Mouse (Mus musculus) bone marrow, adult 2 months (tissue): ENCODE measurements around the gene Rpl19. TPM values are rescaled to one million over a fixed set of nuclear protein-coding genes. Genes with fewer than 3 reads are reported as not detected.

Source experiments
- H3K27ac ChIP-seq: fragments of 200-500 bp; 2 replicates; pipeline ENCODE4 v1.5.1; 2012; ENCODE audit warnings: low read depth, mild to moderate bottlenecking, control low read depth, inconsistent platforms, low read length; ENCODE audit not compliant: control insufficient read depth, poor library complexity, insufficient read depth
- H3K4me1 ChIP-seq: fragments of 200-500 bp; 2 replicates; pipeline ENCODE4 v1.6.1; 2011; ENCODE audit warnings: low read length; ENCODE audit not compliant: control insufficient read depth, insufficient read depth
- H3K4me3 ChIP-seq: fragments of 200-500 bp; replicated peaks from 2 replicates; pipeline ENCODE3; 2011; ENCODE audit warnings: mild to moderate bottlenecking, low read depth, low read length, control low read depth; ENCODE audit not compliant: control insufficient read depth
- CTCF ChIP-seq: fragments of 200-500 bp; IDR thresholded peaks from 2 replicates; pipeline ENCODE4 v1.5.1; 2011; ENCODE audit warnings: low read length, control low read depth; ENCODE audit not compliant: control insufficient read depth, insufficient read depth
- POLR2A ChIP-seq: fragments of 200-500 bp; IDR thresholded peaks from 2 replicates; pipeline ENCODE4 v1.6.1; 2011; ENCODE audit warnings: low read depth, mild to moderate bottlenecking, control low read depth, low read length, borderline replicate concordance; ENCODE audit not compliant: control insufficient read depth
- WGBS: fragments of 180-500 bp; shearing (Covaris S2); methylation state at CpG from one replicate; pipeline ENCODE4 v1.1.7; 2018; 5-methylcytosine and 5-hydroxymethylcytosine counted together
- polyA plus RNA-seq: library from polyadenylated mRNA; stranded (reverse); fragments of >200 nt; gene quantifications from 2 replicates; pipeline ENCODE4 v1.2.4, GENCODE M21; 2011; ENCODE audit warnings: low replicate concordance; ENCODE audit not compliant: missing spikeins, insufficient read depth, insufficient read length

The Rpl19 gene
- polyA plus RNA-seq, 1 experiment = 1,335 TPM

DNA sequence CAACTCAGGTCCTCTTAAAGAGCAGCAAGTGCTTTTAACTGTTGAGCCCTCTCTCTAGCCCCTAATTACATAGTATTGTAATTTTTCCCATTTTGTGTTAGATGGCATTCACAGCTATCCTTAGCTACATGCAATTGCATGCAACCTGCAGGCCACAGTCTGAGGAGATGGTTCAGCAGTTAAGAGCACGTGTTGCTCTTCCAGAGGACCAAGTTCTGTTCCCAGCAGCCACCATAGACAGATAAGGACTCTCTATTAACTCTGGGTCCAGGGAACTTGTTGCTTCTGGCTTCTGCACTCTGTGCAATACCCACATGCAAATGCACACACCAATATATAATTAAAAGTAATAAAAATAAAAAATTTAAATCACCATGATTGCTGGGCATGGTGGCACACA, 29.8 kb upstream of the Rpl19 start:
- H3K27ac ChIP-seq = no peak overlapping the region; the same call in 1 of the 2 replicates
- WGBS = 51% methylated on average over 1 of the region's 1 CpGs
- TF ChIP-seq CTCF = no peak
- no peak for TF ChIP-seq POLR2A
- H3K4me1 ChIP-seq = peaks cover 9% of the 10 kb centered on the region
- no peak overlapping the region for H3K4me3 ChIP-seq

DNA sequence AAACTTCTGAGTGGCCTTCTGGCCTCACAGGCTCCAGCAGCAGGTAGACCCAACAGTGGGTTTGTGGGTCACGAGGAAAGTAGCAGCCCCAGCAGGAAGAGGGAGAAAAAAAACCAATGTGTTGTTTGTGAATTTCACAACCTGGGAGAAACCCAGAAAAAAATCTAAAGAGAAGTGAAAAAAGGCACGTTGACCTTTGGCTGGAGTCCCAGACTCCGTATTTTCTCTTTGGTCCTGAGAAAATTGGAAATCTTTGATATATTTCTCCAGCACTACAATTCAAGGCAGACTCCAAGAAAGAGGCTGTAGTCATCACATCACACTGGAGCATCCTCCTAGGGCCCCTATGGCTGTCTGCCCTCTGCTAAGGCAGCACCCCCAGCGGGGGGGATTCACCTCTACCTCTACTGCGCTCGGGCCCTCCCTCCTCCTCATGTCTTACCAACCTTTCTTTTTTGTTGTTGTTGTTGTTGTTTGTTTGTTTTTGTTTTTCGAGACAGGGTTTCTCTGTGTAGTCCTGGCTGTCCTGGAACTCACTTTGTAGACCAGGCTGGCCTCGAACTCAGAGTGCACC, 29.0 kb upstream of the Rpl19 start:
- no peak for TF ChIP-seq POLR2A
- TF ChIP-seq CTCF = no peak

DNA sequence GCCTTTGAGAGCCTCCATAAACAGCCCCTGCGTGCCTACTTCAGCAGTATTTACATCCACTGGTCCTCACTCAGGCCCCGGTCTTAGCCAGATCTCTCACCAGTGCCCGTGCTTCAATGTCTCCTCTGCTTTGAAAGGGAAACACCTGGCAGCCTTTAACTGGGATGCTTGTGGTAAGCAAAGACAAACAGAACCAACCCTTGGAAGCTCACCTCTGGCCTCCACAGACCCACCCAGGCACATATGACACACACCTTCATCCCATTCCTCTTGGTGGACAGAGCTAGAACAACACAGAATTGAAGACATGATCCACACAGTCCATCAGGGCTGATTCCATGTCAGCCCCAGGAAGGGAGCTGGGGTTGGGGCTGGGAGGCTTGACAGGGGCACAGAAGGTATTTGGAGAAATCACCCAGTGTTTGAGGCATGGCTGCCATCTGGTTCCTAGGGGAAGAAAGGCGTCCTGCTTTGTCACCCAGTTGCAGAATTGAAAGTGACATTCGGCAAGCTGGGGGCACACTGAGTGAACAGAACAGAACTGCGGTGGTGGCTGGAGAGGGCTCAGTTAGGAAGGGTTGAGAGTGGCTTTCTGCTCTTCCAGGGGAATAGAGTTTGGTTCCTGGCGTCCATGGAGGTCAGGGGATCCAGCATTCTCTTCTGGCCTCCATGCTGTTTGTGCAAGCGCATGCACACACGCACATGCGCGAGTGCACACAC, 28.3 kb upstream of the Rpl19 start:
- TF ChIP-seq POLR2A (no peak), CTCF (no peak)
- H3K27ac ChIP-seq = peak overlapping the region; percentile 91

More for the DNA sequence above, 29.0 kb upstream of the Rpl19 start:
- Histone ChIP-seq H3K27ac (peak overlapping the region; percentile 91), H3K4me1 (peaks cover 9% of the 10 kb centered on the region), H3K4me3 (no peak overlapping the region)
- 62% methylated on average over 8 of the region's 8 CpGs for WGBS

DNA sequence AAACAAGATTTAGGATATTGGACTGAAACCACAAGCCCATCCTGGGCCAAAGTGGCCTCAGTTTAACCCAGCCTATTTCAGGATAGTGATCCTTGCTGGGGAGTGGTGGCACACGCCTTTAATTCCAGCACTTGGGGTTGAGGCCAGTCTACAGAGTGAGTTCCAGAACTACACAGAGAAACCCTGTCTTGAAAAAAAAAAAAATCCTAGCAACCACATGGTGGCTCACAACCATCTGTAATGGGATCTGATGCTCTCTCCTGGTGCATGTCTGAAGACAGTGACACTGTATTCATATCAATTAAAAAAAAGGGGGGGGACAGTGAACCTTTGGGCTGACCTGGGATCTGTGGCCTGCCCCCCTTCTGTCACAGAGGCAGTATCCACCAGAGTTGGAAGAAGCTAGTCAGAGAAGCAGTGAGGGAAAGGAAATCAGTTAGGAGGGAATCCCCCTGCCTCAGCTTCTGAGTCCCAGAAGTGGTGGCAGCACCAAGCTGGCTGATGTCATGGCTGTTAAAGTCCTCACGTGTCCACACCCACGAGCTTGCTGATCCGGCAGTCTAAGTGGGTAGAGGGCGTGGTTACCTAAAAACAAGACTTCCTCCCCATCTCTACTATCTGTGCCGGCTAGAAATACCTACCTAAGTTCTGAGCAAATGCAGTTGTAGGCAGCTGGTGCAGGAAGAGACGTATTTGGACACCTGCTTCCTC, 27.5 kb upstream of the Rpl19 start:
- Histone ChIP-seq H3K4me3 (no peak overlapping the region), H3K27ac (peak overlapping the region; percentile 91), H3K4me1 (peaks cover 9% of the 10 kb centered on the region)
- TF ChIP-seq CTCF = no peak
- TF ChIP-seq POLR2A = no peak
- 15% methylated on average over 7 of the region's 7 CpGs for WGBS

More for the DNA sequence above, 28.3 kb upstream of the Rpl19 start:
- WGBS = 63% methylated on average over 11 of the region's 11 CpGs
- peaks cover 9% of the 10 kb centered on the region for H3K4me1 ChIP-seq
- H3K4me3 ChIP-seq = no peak overlapping the region

DNA sequence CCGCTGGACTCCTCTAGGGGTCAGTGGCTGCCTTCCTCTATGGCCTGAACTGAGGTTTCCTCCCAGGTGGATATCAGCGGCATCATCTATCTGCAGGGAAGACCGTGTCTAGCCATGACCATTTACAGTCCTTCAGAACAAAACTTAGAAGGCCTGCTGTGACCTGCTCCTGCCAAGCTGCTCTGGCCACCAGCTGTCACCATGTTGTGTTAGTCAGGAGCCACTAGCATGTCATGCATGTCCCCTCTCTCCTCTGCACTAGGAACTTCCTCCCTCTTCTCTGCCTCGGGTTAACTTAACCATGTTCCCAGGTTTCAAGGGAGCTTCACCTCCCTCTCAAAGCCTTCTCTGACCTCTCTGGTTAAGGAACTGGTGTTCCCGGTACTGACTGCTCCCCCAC, 26.8 kb upstream of the Rpl19 start:
- Histone ChIP-seq H3K27ac (peak overlapping the region; percentile 91), H3K4me3 (no peak overlapping the region), H3K4me1 (peaks cover 7% of the 10 kb centered on the region)
- WGBS = 26% methylated on average over 5 of the region's 5 CpGs
- no peak for TF ChIP-seq CTCF
- no peak for TF ChIP-seq POLR2A

DNA sequence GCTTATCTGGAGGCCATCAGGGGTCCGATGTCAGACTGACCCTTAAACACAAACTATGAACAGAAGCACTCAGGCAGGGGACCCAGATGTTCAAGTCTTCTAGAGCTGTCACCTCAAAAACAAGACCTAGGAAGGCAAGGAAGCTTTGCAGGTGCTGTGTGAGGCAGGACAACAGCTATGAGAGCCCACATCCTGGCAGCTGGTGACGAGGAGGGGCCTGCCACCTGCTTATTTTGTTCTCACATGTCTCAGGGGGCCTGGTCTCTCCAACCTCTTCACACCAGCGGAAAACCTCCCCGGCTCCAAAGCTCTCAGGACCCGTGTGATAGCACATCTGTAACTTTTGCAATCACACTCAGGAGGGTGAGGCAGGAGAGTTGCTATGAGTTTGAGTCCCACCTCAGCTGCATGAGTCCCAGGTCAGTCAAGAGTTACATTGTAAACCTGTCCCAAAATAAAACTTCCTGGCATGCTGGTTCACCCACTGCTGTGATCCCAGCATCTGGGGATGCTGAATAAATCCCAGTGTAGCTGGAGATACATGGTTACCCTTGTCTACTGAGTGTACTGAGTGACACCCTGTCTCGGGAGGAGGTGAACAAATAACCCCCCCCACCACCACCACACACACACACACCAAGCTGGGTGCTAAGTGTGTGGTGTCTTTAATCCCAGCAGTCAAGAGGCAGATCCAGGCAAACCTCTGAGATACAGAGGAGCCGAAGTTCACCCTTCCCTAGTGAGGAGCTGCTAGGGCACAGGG, 26.0 kb upstream of the Rpl19 start:
- H3K27ac ChIP-seq = peak overlapping the region; percentile 91
- TF ChIP-seq POLR2A (no peak), CTCF (no peak)
- peaks cover 7% of the 10 kb centered on the region for H3K4me1 ChIP-seq
- WGBS = 20% methylated on average over 7 of the region's 7 CpGs
- H3K4me3 ChIP-seq = no peak overlapping the region

DNA sequence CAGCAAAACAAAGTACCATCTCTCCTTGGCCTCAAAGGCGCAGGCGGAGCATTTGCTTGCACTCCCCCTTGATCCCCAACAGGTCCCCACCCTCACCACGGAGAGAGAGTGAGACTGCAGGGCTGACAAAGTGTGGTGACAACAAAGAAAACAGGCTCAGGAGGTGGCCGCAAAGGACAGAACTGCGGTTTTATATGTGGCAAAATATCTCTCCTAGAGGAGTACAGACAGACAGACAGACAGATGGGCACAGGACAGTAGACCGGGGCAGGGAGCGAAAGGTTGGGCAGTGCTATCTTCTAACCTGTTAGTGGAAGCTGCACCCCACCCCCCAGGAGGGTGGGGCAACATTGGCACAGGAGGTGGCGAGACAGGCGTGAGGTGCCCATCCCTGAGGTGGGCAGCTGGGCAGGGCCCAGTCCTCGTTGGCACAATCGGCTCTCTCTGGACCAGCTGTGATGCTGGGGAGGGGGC, 25.1 kb upstream of the Rpl19 start:
- H3K4me1 ChIP-seq = peaks cover 7% of the 10 kb centered on the region
- 26% methylated on average over 11 of the region's 11 CpGs for WGBS
- H3K4me3 ChIP-seq = no peak overlapping the region
- TF ChIP-seq CTCF (no peak), POLR2A (no peak)
- H3K27ac ChIP-seq = peak overlapping the region; percentile 82

DNA sequence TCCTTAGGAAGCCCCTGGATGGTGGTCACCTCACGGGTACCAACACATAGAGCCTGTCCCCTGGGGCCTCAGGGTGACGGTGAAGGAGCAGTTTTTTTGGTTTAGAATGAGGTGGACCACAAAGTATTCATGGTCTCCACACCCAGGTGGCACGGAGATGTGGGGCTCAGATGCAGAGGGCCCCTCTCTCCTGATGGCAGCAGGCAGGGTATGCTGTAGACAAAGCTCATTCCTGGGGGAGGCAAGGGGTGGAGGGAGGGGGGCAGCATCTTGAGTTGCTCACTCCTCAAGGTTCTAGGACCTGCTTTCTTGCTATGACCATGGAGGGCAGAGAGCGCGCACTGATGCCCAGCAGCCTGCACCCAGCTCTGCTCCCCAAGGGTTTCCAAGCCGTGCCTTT, 24.5 kb upstream of the Rpl19 start:
- 54% methylated on average over 6 of the region's 6 CpGs for WGBS
- no peak for TF ChIP-seq CTCF
- TF ChIP-seq POLR2A = no peak
- Histone ChIP-seq H3K4me3 (no peak overlapping the region), H3K4me1 (peaks cover 6% of the 10 kb centered on the region), H3K27ac (peak overlapping the region; percentile 82)
